Mouse (Mus musculus) testis, adult 10 weeks (tissue): ENCODE results near the gene Foxred1. TPM values are rescaled to one million over a fixed set of nuclear protein-coding genes. Genes with fewer than 3 reads are reported as not detected.

ENCODE experiments used
- polyA plus RNA-seq: library from polyadenylated mRNA; stranded (reverse); fragments of 350-450 nt; fragmentation: Illumina TruSeq; extraction: RNeasy Lipid Tissue Mini Kit (QIAGEN cat#74804); gene quantifications from one replicate; pipeline ENCODE4 v1.2.3, GENCODE M21; 2014; ENCODE audit warnings: low read depth, low replicate concordance

Foxred1 gene
- polyA plus RNA-seq = 16.4 TPM

DNA sequence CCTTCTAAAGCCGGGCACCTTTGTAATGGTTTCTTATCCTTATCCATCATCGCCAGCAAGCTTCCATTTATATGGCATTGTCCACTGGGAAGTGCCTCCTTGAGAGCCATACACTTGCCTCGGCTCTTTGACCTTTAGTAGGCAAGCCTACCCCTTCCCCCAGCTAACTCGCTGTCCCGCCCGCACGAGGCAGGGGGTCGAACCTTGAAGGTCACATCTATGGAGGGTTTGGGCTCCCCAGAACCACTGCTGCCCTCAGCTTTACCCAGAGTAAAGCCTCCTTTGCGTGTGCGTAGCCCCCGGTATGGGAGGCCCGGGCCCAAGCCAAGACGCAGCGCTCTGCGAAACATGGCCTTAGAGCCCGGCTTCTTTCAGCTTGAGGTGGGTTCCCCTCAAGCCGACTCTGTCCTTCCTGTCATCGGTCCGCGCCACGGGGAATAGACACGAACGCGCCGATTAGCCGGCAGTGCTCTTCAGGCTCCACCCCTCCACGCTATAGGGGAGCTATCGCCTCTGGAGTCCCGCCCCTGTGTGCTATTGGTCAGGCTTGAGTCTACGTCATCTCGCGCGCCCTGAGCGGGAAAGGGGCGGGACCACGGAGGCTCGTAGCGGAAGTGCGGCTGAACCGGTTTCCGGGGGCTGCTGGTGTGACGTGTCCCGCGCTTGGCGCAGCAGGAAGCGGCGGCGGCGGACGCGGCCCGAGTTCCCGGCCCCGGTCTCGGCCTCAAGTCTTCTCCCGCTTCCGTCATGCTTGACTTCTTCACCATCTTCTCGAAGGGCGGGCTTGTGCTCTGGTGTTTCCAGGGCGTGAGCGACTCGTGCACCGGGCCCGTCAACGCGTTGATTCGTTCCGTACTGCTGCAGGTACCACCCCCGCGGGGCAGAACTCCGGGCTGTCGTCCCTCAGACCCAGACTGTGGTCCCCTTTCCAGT, at the start of gene Foxred1:
Gene Foxred1 (minus strand): TSS at position 514 of the 933 bp plus-strand sequence.

DNA sequence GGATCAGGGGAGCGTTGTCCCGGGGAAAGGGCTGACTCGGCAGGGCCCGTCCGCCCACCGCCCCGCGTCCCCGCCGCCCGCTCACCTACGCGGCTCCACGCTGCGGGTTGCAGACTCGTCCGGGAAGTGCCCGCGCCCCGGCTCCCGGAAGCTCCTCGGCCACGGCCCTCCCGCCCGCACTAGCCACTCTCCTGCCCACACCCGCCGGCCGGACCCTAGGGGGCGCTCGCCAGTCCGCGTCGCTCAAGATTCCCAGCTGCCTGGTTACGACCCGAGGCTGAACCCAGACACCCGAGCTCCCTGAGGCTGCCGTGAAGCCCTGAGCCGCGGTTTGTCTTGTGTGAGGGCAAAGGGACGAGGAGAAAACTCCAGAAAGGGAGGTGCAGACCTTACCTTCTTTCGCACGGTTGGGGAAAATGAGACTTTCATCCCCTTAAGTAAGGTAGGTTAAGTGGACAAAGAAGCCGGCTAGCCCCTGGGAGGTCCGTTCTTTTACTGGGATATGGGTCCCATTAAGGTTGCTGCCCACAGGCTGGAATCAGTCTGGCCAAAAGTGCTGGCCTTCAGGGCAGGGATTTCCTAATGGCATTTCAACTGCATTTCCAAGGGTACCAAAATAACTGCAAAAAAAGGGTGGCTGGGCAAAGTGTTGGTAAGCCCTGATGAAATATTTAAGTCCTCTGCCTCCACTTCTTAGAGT, 10.9 kb downstream of the Foxred1 start, which contains the start of the genes Srpr and Tirap:
Gene Srpr (plus strand): TSS at position 404 of the 700 bp plus-strand sequence.
Gene Tirap (minus strand): TSS at position 520 of the 700 bp plus-strand sequence.

DNA sequence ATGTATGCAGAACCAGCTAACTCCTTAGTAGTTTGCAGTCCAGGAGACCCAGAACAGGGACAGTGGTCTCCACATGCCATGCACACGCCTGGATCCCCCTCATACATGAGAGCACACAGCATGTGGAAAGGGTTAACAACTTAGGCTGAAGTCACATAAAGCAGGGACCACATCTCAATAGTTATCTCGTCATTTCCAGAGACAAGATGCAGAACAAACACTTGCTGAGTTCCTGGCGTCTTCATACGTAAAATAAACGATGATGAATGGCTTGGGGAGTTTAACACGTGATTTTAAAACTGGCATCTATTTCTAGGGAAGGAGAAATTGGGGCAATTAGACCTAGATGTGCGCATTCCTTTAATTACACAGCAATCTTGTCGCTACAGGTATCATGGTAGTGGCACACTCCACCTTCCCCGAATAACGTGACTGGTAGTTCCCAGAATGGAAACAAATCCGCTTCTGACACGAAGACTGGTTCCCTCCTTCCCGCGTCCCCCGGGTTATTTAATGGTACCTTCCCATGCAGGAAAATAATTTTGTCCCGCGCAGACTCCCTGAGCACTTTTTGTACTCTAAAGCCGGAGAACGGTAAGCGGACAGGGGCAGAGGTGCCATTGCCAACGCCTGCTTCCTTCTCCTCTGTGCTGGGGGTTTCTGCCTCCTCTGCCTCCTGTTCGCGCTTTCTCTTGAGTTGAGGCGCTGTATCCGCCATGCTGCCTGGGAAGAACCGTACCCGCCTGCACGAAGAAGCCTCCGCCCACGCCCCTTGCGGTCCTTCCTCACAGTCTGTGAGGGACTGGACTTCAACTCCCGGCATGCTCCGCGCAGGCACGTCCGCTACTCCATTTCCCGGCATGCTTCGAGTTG, 35.4 kb downstream of the Foxred1 start, which contains the start of gene Dcps:
Gene Dcps (minus strand): TSS at position 811 of the 873 bp plus-strand sequence.

Other genes starting within 250 kb of the Foxred1 start
- 23.5 TPM for gene St3gal4, start 91.8 kb downstream of the Foxred1 start, polyA plus RNA-seq
- gene Dcps, start 35.0 kb downstream of the Foxred1 start, polyA plus RNA-seq = 9.8 TPM
- 171 TPM for gene Srpr, start 10.9 kb downstream of the Foxred1 start, polyA plus RNA-seq
- 1.6 TPM for gene Tirap, start 10.8 kb downstream of the Foxred1 start, polyA plus RNA-seq
- 153 TPM for gene Fam118b, start 56.8 kb upstream of the Foxred1 start, polyA plus RNA-seq
- 2.5 TPM for gene Rpusd4, start 56.8 kb upstream of the Foxred1 start, polyA plus RNA-seq
- gene Cdon, start 210.1 kb upstream of the Foxred1 start, polyA plus RNA-seq = 2.9 TPM